Mouse (Mus musculus): Measurements from ENCODE around the gene Gbp2b. TPM values are rescaled to one million over a fixed set of nuclear protein-coding genes. Genes with fewer than 3 reads are reported as not detected.

Gbp2b gene
- polyA plus RNA-seq, 1 experiment from 2014 or later: 0.05 TPM

DNA sequence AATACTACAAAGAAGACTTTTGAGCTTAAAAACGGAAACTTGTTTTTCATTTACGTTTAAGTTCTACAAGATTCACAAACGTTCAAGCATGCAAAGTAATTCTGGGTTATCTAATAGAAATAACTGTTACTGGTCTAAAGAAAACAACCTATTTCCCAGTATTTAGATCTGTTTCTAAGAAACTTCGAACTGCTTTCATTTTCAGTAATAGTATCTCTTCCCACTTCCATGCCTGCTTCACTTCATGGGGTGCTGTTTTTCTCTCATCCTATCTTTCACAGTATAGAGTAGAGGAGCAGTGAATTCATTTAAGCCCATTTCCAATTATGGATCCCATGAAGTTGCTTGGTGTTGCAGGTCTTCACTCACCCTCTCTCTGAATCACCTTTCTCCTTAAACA lies 16.3 kb upstream of the Gbp2b start:
- DNase-seq (ENCODE audit: low spot score) (no peak), ATAC-seq (no peak)
- Histone ChIP-seq H3K27ac (ENCODE audit: low read length) (no peak overlapping the region), H3K9ac (replicated peaks; ENCODE audit: low read depth) (no peak overlapping the region), H3K9me3 (ENCODE audit: low read length) (no peaks in the 10 kb centered on the region), H3K36me3 (ENCODE audit: insufficient read depth, low read length) (no peaks in the 10 kb centered on the region), H3K27me3 (replicated peaks; ENCODE audit: insufficient read depth, low read length) (no peaks in the 10 kb centered on the region), H3K4me2 (replicated peaks; ENCODE audit: low read depth, low read length) (no peak overlapping the region), H3K4me1 (ENCODE audit: insufficient read depth, low read depth, low read length) (no peaks in the 10 kb centered on the region), H3K4me3 (ENCODE audit: low read depth, low read length) (no peak overlapping the region)
- 80% methylated on average over 4 of the region's 4 CpGs for WGBS
- TF ChIP-seq EP300 (IDR thresholded peaks at IDR 0.05): no peak

DNA sequence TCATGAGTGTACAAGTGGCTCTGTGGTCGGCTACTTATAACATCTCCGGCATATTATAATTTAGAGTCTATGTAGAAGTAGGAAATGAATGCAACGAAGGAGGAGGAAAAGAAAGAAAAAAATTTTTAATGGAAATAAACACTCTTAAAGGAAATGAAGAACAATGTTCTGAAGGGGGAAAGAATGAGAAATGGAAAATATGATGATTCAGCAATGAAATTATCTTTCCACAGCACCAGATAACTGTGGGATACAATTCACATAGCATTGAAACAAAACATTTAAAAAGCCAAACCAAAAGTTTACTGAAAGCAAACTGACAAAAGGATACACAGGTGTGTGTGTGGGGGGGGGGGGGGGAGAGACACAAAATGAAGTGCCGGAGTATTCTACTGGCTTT lies 11.6 kb upstream of the Gbp2b start:
- whole genome bisulfite sequencing: 82% methylated on average over 4 of the region's 4 CpGs
- Histone ChIP-seq H3K4me1 (ENCODE audit: insufficient read depth, low read depth, low read length) (no peaks in the 10 kb centered on the region), H3K9me3 (ENCODE audit: low read length) (no peaks in the 10 kb centered on the region), H3K9ac (replicated peaks; ENCODE audit: low read depth) (no peak overlapping the region), H3K27me3 (replicated peaks; ENCODE audit: insufficient read depth, low read length) (no peaks in the 10 kb centered on the region), H3K36me3 (ENCODE audit: insufficient read depth, low read length) (no peaks in the 10 kb centered on the region), H3K4me3 (ENCODE audit: low read depth, low read length) (no peak overlapping the region), H3K27ac (ENCODE audit: low read length) (no peak overlapping the region), H3K4me2 (replicated peaks; ENCODE audit: low read depth, low read length) (no peak overlapping the region)
- no peak for TF ChIP-seq CTCF (IDR thresholded peaks at IDR 0.05)
- TF ChIP-seq EP300 (IDR thresholded peaks at IDR 0.05): no peak
- DNase-seq (ENCODE audit: low spot score) (no peak), ATAC-seq (no peak)

DNA sequence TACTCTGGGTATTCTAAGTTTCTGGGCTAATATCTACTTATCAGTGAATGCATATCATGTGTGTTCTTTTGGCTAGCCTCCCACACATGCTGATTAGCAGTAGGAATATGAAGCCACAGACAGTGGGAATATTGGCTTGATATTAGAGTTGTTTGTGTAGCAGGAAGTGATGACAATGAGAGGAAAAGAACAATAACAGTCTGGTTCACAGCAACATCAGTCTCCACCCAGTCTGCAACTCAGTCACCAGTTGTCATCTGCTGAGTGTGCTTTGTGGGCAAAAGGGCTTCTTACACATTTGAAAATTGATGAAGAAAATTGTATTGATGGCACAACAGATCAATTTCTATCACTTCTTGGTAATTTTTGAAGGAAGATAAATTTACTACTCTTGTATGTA lies 7.3 kb upstream of the Gbp2b start:
- ATAC-seq (peak; percentile 53; the same call in 1 of the 2 replicates), DNase-seq (ENCODE audit: low spot score) (peak; percentile 42)
- H3K4me3 ChIP-seq (ENCODE audit: low read depth, low read length): no peak overlapping the region
- H3K9me3 ChIP-seq (ENCODE audit: low read length): no peaks in the 10 kb centered on the region
- TF ChIP-seq CTCF (IDR thresholded peaks at IDR 0.05): no peak
- peak; percentile 21; the same call in 1 of the 2 replicates for TF ChIP-seq EP300 (IDR thresholded peaks at IDR 0.05)
- no peak overlapping the region for H3K4me2 ChIP-seq (replicated peaks; ENCODE audit: low read depth, low read length)
- H3K27ac ChIP-seq (ENCODE audit: low read length): no peak overlapping the region
- H3K27me3 ChIP-seq (replicated peaks; ENCODE audit: insufficient read depth, low read length): no peaks in the 10 kb centered on the region
- H3K4me1 ChIP-seq (ENCODE audit: insufficient read depth, low read depth, low read length): no peaks in the 10 kb centered on the region
- no peaks in the 10 kb centered on the region for H3K36me3 ChIP-seq (ENCODE audit: insufficient read depth, low read length)
- H3K9ac ChIP-seq (replicated peaks; ENCODE audit: low read depth): no peak overlapping the region

DNA sequence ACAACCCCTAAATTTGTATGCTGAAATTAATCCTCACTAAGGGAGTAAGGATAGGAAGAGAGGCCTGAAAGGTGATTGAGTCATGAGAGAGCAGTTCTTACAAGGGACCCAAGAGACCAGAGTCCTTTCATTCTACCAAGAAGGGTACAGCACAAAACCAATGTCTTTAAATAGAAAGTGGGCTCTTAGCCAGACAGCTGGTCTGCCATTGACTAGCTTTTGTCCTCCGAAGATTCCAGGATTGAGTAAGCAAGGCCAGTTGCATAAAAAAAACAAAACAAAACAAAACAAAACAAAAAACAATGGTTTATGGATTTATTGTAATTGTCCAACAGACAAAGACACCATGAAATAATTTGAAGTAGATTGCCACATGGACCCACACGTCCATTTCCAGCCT lies 5.8 kb upstream of the Gbp2b start:
- DNase-seq (ENCODE audit: low spot score) (peak; percentile 6), ATAC-seq (no peak)
- H3K4me1 ChIP-seq (ENCODE audit: insufficient read depth, low read depth, low read length): no peaks in the 10 kb centered on the region
- H3K27me3 ChIP-seq (replicated peaks; ENCODE audit: insufficient read depth, low read length): no peaks in the 10 kb centered on the region
- no peak overlapping the region for H3K4me3 ChIP-seq (ENCODE audit: low read depth, low read length)
- no peak overlapping the region for H3K27ac ChIP-seq (ENCODE audit: low read length)
- H3K9me3 ChIP-seq (ENCODE audit: low read length): no peaks in the 10 kb centered on the region
- 62% methylated on average over 2 of the region's 2 CpGs for WGBS
- H3K4me2 ChIP-seq (replicated peaks; ENCODE audit: low read depth, low read length): no peak overlapping the region
- H3K9ac ChIP-seq (replicated peaks; ENCODE audit: low read depth): no peak overlapping the region
- H3K36me3 ChIP-seq (ENCODE audit: insufficient read depth, low read length): no peaks in the 10 kb centered on the region
- TF ChIP-seq CTCF (IDR thresholded peaks at IDR 0.05) (no peak), EP300 (IDR thresholded peaks at IDR 0.05) (no peak)

DNA sequence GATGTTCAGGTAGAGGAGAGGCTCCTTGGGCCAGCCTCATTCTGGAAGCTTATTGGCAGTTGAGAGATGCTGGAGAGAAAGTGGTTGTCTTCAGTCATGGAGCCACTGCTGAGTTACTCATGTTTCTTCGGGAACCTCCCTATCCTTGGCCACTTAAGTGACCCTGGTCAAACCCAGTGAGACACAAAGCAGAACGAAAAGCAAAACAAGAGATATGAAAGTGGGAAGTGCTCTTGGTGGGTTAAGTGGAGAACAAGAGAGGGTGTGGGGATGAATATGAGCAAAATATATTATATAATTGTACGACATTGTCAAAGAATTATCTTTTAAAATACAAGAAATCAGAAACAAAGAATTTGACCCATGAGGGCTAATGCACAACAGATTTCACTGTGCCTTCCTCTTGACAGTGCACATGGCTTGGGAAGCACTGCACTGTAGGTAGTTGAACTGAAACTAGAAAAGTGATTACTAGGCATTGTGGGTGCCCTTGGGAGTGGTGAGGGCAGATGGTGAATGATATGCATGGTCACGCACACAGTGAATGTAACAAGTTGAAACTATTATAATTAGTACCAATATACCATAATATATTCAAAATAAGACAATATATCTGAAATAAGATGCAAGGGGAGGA lies 4.1 kb upstream of the Gbp2b start:
- Histone ChIP-seq H3K9ac (replicated peaks; ENCODE audit: low read depth) (no peak overlapping the region), H3K27ac (ENCODE audit: low read length) (no peak overlapping the region), H3K4me2 (replicated peaks; ENCODE audit: low read depth, low read length) (no peak overlapping the region), H3K4me3 (ENCODE audit: low read depth, low read length) (no peak overlapping the region), H3K4me1 (ENCODE audit: insufficient read depth, low read depth, low read length) (no peaks in the 10 kb centered on the region), H3K27me3 (replicated peaks; ENCODE audit: insufficient read depth, low read length) (no peaks in the 10 kb centered on the region), H3K9me3 (ENCODE audit: low read length) (no peaks in the 10 kb centered on the region), H3K36me3 (ENCODE audit: insufficient read depth, low read length) (no peaks in the 10 kb centered on the region)
- DNase-seq (ENCODE audit: low spot score) (no peak), ATAC-seq (no peak)
- no peak for TF ChIP-seq CTCF (IDR thresholded peaks at IDR 0.05)
- no peak for TF ChIP-seq EP300 (IDR thresholded peaks at IDR 0.05)
- WGBS: 74% methylated on average over 4 of the region's 4 CpGs

DNA sequence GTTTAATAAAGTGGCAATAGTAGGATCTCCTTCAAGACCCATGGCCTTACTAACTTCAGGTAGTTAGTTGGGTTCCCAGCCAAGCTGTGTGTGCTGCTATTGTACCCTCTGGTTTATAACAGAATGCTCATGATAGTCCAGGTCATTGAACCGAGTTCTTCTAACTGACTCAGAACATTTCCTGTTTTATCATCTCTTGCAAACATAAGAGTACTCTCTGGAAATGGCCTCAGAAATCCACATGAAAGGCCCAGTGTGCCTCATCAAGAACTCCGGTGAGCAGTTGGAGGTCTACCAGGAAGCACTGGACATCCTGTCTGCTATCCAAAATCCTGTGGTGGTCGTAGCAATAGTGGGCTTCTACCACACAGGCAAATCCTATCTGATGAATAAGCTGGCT lies 3.3 kb downstream of the Gbp2b start:
- H3K9ac ChIP-seq (replicated peaks; ENCODE audit: low read depth): no peak overlapping the region
- no peak overlapping the region for H3K4me3 ChIP-seq (ENCODE audit: low read depth, low read length)
- H3K4me2 ChIP-seq (replicated peaks; ENCODE audit: low read depth, low read length): no peak overlapping the region
- H3K36me3 ChIP-seq (ENCODE audit: insufficient read depth, low read length): no peaks in the 10 kb centered on the region
- no peaks in the 10 kb centered on the region for H3K9me3 ChIP-seq (ENCODE audit: low read length)
- ATAC-seq (no peak), DNase-seq (ENCODE audit: low spot score) (no peak)
- H3K27me3 ChIP-seq (replicated peaks; ENCODE audit: insufficient read depth, low read length): no peaks in the 10 kb centered on the region
- TF ChIP-seq EP300 (IDR thresholded peaks at IDR 0.05): no peak
- TF ChIP-seq CTCF (IDR thresholded peaks at IDR 0.05): no peak
- H3K27ac ChIP-seq (ENCODE audit: low read length): no peak overlapping the region
- H3K4me1 ChIP-seq (ENCODE audit: insufficient read depth, low read depth, low read length): no peaks in the 10 kb centered on the region
- whole genome bisulfite sequencing: 70% methylated on average over 3 of the region's 3 CpGs

DNA sequence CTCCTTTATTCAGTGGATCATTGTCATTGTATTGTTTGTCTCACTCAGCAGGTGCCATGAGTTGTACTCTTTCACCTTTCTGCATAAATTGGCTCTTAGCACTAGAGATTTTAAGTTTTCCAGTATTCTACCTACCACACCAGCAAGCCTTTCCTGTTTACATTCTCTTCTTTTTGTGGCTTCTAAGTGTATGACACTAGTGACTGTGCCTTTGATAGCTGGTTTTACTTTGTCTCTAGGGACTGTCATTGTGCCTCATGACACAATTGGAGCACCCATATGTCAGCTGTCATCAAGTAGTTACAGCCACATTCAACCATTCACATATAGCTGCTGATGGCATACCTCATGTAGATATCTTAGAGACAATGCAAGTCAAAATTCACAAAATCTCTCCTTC lies 7.0 kb downstream of the Gbp2b start:
- no peak overlapping the region for H3K4me3 ChIP-seq (ENCODE audit: low read depth, low read length)
- DNase-seq (ENCODE audit: low spot score) (no peak), ATAC-seq (no peak)
- TF ChIP-seq EP300 (IDR thresholded peaks at IDR 0.05): no peak
- no peak for TF ChIP-seq CTCF (IDR thresholded peaks at IDR 0.05)
- no peaks in the 10 kb centered on the region for H3K4me1 ChIP-seq (ENCODE audit: insufficient read depth, low read depth, low read length)
- H3K27ac ChIP-seq (ENCODE audit: low read length): no peak overlapping the region
- H3K9ac ChIP-seq (replicated peaks; ENCODE audit: low read depth): no peak overlapping the region
- no peaks in the 10 kb centered on the region for H3K36me3 ChIP-seq (ENCODE audit: insufficient read depth, low read length)
- no peaks in the 10 kb centered on the region for H3K27me3 ChIP-seq (replicated peaks; ENCODE audit: insufficient read depth, low read length)
- no peaks in the 10 kb centered on the region for H3K9me3 ChIP-seq (ENCODE audit: low read length)
- H3K4me2 ChIP-seq (replicated peaks; ENCODE audit: low read depth, low read length): no peak overlapping the region

Measured in lung, postnatal 0 days (tissue).